Mouse (Mus musculus) spleen, adult 2 months (tissue): ENCODE results near the gene D230025D16Rik. TPM values are rescaled to one million over a fixed set of nuclear protein-coding genes. Genes with fewer than 3 reads are reported as not detected.
A peak's percentile ranks its signal among the peaks of the same experiment; 100 is the strongest.

Source experiments
- DNase-seq, 2 experiments: peaks; one replicate each; pipeline versions ENCODE4 v3.0.0 to v3.0.0-alpha.2; 2012 to 2021; ENCODE audit warnings: low spot score in 2 of 2, low read depth in 1 of 2
- H3K27ac ChIP-seq: fragments of 200-500 bp; 2 replicates; pipeline ENCODE4 v1.5.1; 2012; ENCODE audit warnings: low read length, inconsistent platforms; ENCODE audit not compliant: insufficient read depth
- H3K27me3 ChIP-seq: fragments of 200-500 bp; 2 replicates; pipeline ENCODE4 v1.6.1; 2012; ENCODE audit warnings: mild to moderate bottlenecking, moderate library complexity, low read length, inconsistent platforms; ENCODE audit not compliant: control insufficient read depth, insufficient read depth
- H3K36me3 ChIP-seq: fragments of 200-500 bp; 2 replicates; pipeline ENCODE4 v1.6.1; 2012; ENCODE audit warnings: mild to moderate bottlenecking, low read length, inconsistent platforms; ENCODE audit not compliant: control insufficient read depth, insufficient read depth
- H3K4me1 ChIP-seq: fragments of 200-500 bp; 2 replicates; pipeline ENCODE4 v1.6.1; 2011; ENCODE audit warnings: inconsistent platforms; ENCODE audit not compliant: control insufficient read depth, insufficient read depth, insufficient read length
- H3K4me3 ChIP-seq: fragments of 200-500 bp; 2 replicates; pipeline ENCODE4 v1.5.1; 2011; ENCODE audit warnings: mild to moderate bottlenecking, inconsistent platforms; ENCODE audit not compliant: insufficient read depth, insufficient read length; ENCODE audit errors: extremely low read depth
- CTCF ChIP-seq: fragments of 200-500 bp; IDR thresholded peaks from 2 replicates; pipeline ENCODE4 v1.5.1; 2011; ENCODE audit warnings: mild to moderate bottlenecking, inconsistent platforms; ENCODE audit not compliant: insufficient read depth, insufficient read length, insufficient replicate concordance; ENCODE audit errors: extremely low read depth
- POLR2A ChIP-seq: fragments of 200-500 bp; IDR thresholded peaks from 2 replicates; pipeline ENCODE4 v1.6.1; 2011; ENCODE audit warnings: low read depth, low read length, inconsistent platforms
- WGBS: fragments of 180-500 bp; shearing (Covaris S2); methylation state at CpG from one replicate; pipeline ENCODE4 v1.1.7; 2018; 5-methylcytosine and 5-hydroxymethylcytosine counted together
- polyA plus RNA-seq: library from polyadenylated mRNA; depleted of rRNA; stranded (reverse); fragments of >200 nt; gene quantifications from 2 replicates; pipeline ENCODE4 v1.2.3, GENCODE M21; 2012

D230025D16Rik gene
- polyA plus RNA-seq, 1 experiment = 13.6 TPM

GRCm38 (mm10) chr8:105241016-105241415 is 16.1 kb downstream of the D230025D16Rik start:
- H3K4me3 ChIP-seq = no peak overlapping the region
- H3K4me1 ChIP-seq = no peaks in the 10 kb centered on the region
- H3K27ac ChIP-seq = no peak overlapping the region
- DNase-seq = no peak
- H3K27me3 ChIP-seq = no peaks in the 10 kb centered on the region
- peaks cover 28% of the 10 kb centered on the region for H3K36me3 ChIP-seq
- 98% methylated on average over 7 of the region's 7 CpGs for WGBS
- TF ChIP-seq CTCF = no peak
- TF ChIP-seq POLR2A = no peak

DNA sequence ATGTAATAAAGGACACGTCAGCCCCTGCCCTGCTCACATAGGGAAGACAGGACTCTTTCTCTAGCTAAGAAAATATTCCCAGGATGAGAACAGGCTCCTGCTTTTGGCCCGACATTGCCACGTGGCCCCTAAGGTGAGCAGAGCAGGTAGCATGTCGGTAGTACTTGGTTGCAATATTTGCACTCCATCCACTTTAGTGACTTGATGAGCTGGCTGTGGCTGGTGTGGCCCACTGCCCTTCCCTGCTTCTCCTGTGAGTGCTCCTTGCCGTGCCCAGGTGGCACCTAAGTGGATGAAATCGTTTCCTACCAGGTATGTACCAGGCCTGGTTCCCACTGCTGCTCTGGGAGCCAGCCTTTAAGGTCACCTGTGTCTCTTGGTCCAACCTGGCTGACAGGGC is 27.0 kb downstream of the D230025D16Rik start:
- no peaks in the 10 kb centered on the region for H3K27me3 ChIP-seq
- peaks cover 34% of the 10 kb centered on the region for H3K36me3 ChIP-seq
- 92% methylated on average over 6 of the region's 6 CpGs for WGBS
- H3K4me3 ChIP-seq = no peak overlapping the region
- H3K4me1 ChIP-seq = peaks cover 12% of the 10 kb centered on the region
- no peak overlapping the region for H3K27ac ChIP-seq
- DNase-seq = no peak
- no peak for TF ChIP-seq POLR2A
- no peak for TF ChIP-seq CTCF

GRCm38 (mm10) chr8:105252680-105253537 is 28.0 kb downstream of the D230025D16Rik start:
- no peak for TF ChIP-seq POLR2A
- no peak for TF ChIP-seq CTCF

DNA sequence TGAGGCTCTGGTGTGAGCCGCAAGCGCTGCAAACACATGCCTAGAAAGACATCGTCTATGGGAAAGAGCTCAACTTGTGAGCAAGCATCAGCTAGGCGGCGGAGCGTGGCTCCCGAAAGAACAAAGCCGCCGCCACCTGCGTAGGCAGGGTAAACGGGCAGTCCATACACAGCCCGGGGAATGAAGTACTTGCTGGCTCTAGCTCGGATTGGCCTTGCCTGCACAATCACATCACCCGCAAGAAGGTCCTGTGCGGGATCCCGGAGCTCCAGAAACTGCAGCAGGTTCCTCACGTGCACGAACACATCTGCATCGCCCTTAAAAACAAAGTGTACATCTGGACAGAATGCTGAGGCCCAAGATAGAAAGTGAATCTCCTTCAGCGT is 28.8 kb downstream of the D230025D16Rik start:
- H3K4me3 ChIP-seq = no peak overlapping the region

More at GRCm38 (mm10) chr8:105252680-105253537, 28.0 kb downstream of the D230025D16Rik start:
- H3K4me3 ChIP-seq = no peak overlapping the region
- no peak for DNase-seq
- no peaks in the 10 kb centered on the region for H3K27me3 ChIP-seq
- peaks cover 27% of the 10 kb centered on the region for H3K36me3 ChIP-seq
- 86% methylated on average over 10 of the region's 10 CpGs for WGBS
- H3K27ac ChIP-seq = no peak overlapping the region
- peaks cover 12% of the 10 kb centered on the region for H3K4me1 ChIP-seq

DNA sequence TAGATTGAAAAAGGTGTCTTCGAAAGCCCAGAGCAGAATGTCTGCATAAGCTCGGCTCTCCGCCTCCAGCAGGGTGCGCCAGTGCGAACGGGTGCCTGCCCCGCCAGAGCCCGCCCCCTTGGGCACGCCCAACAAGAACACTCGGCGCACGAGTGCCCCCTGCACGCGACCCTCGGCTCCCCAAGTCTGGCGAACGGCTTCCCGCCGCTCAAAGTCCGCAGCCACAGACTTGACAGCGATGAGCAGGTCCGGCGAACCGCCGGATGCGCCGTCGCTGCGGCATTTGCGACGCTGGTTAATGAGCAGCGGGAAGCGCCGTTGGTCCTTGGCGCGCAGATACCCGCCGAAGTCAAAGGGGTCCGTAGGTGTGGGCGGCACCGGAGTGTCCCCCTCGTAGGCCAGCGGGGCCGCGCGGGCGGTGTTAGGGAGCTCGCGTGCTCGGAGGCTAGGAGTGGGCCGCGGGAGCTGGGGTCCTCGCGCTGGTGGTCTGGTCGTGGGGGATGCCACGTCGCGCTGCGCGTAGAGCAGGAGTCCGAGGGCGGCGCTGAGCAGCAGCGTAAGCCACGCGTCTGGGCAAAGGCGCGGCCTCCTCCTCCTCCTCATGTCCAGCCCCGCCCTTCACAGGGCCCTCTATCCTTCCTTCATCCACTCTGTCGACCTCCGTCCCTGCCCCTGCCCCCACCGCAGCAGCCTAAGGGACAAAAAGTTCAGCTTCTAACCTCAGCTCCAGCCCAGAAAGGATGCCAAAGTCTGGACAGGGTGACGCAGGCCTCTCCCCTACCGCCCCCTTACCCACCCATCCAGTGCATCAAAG is 29.4 kb downstream of the D230025D16Rik start:
- Histone ChIP-seq H3K36me3 (peaks cover 20% of the 10 kb centered on the region), H3K27ac (peak overlapping the region; percentile 66), H3K27me3 (no peaks in the 10 kb centered on the region), H3K4me3 (peak overlapping the region; percentile 57), H3K4me1 (peaks cover 16% of the 10 kb centered on the region)
- TF ChIP-seq POLR2A (no peak), CTCF (peak; percentile 92)
- WGBS = under 1% methylated on average over 74 of the region's 74 CpGs
- peak; percentile 56 to 90 for DNase-seq

More for the DNA sequence above, 28.8 kb downstream of the D230025D16Rik start:
- DNase-seq = no peak
- Histone ChIP-seq H3K36me3 (peaks cover 23% of the 10 kb centered on the region), H3K27me3 (no peaks in the 10 kb centered on the region), H3K27ac (no peak overlapping the region), H3K4me1 (peaks cover 12% of the 10 kb centered on the region)
- TF ChIP-seq POLR2A (no peak), CTCF (no peak)
- 66% methylated on average over 20 of the region's 20 CpGs for WGBS

GRCm38 (mm10) chr8:105254966-105255350 is 30.0 kb downstream of the D230025D16Rik start, which contains the start of gene B3gnt9:
Gene B3gnt9, minus strand, starts transcription at chr8:105255153.
- under 1% methylated on average over 14 of the region's 14 CpGs for WGBS

More at GRCm38 (mm10) chr8:105254966-105255350, 30.0 kb downstream of the D230025D16Rik start, which contains the start of gene B3gnt9:
- Histone ChIP-seq H3K4me3 (peak within 1 kb of the TSS; percentile 57), H3K27me3 (no peaks in the 10 kb centered on the region), H3K36me3 (peaks cover 17% of the 10 kb centered on the region), H3K27ac (peak within 1 kb of the TSS; percentile 66), H3K4me1 (peaks cover 22% of the 10 kb centered on the region)
- DNase-seq = no peak
- TF ChIP-seq CTCF (no peak), POLR2A (no peak)
